Mouse (Mus musculus): ENCODE measurements around the gene Cfap100. TPM values are rescaled to one million over a fixed set of nuclear protein-coding genes. Genes with fewer than 3 reads are reported as not detected.

The Cfap100 gene
- total RNA-seq (2023): not detected

DNA sequence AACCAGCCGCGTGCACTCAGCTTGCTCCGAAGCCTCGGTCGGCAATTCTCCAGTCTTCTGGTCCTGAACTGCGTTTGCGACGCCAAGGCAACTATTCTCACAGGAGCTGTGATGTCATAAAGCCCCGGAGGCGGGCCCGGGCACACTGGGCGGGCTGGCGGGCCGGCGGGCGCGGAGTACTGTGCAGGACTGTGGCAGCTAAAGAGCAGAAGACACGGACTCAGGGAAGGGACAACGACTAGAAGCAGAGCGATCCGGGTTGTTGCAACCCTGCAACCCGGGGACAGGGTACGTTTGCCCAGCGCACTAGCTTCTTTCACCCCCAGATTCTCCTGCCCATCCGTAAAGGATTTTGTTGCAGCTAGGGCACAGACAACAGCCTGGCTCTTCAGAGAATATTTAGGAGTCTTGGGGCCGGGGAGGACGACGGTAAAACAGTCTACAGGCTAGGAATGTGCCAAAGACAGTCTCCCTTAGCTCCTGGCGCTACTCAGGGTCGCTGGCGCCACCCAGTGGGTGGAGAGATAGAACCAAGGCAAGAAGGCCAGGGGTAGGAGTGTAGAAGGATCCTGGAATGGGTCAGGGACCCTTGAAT is at the start of gene Cfap100:
Cfap100 (minus strand) TSS at position 418 of the 595 bp plus-strand sequence.

DNA sequence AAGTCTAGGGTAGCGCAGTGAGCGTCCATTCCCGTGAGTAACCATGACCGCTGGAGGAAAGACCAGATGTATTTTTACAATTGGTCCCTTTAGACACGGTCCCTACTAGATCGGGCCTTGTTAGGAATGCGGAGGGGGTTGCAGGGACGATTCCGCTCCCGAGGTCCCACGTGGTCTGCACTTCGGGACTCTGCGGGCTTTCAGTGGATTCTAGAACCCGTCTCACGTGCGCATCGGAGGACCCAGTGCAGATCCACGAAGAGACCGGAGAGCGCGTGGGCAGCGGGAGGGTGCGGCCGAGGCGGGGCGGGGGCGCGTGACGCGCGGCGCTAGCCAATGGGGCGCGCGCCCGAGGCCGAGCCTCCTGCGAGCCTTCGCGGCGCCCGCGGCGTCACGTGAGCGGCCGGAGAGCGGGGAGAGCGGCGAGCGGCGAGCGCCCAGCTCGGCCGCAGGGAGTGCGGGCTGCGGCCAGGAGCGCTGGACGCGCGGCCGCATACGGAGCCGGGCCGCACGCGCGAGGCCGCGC is 33.6 kb upstream of the Cfap100 start, which contains the start of gene Klf15:
Klf15 (plus strand) TSS at position 396 of the 526 bp plus-strand sequence.

DNA sequence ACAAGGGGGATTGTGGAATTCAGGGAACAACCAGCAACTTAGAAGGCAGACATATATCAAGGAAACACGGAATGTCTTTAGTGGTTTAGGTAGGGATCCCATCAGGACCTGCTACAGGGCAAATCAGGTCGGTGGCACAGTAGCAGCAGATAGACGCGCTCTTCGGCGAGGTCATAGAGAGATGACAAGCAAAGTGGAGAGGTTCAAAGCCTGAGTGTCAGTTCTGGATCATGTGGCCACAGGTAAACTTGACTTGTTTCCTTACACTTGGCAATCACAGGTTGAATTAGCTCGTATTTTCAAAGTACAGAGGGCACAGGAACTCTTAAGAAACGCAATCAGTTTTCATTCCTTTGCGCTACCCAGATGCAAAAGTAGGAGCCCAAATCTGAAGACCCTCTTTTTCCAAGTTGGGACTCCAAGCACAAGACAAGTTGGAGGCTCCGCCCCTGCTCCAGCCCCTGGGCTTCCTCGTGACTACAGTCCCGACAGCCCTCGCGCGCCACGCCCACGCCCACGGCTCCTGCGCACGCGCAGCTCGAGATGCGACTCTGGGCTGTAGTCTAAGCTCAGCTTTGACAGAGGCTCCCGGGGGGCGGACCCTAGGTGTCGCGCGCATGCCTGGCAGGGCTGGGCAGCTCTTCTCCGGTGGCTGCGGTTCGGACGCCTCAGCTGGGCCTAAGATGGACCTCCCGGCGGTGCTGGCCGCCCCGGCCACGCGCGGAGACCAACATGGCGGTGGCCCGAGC is 59.4 kb downstream of the Cfap100 start, which contains the start of gene Zxdc:
Zxdc (plus strand) TSS at position 517 of the 749 bp plus-strand sequence.

Other genes starting within 250 kb of the Cfap100 start
- not detected for gene V1ra8, start 226.0 kb downstream of the Cfap100 start, total RNA-seq (2023)
- not detected for gene Vmn1r53, start 204.4 kb downstream of the Cfap100 start, total RNA-seq (2023)
- not detected for gene Vmn1r54, start 182.5 kb downstream of the Cfap100 start, total RNA-seq (2023)
- gene BC048671, start 127.6 kb downstream of the Cfap100 start, total RNA-seq (2023): not detected
- 10 to 100 TPM; 23.0 to 24.7 TPM for gene Chst13, start 103.6 kb downstream of the Cfap100 start, total RNA-seq (2023)
- gene Uroc1, start 95.5 kb downstream of the Cfap100 start, total RNA-seq (2023): not detected
- 10 to 100 TPM; 36.9 to 38.4 TPM for gene Zxdc, start 59.3 kb downstream of the Cfap100 start, total RNA-seq (2023)
- not detected for gene Klf15, start 33.8 kb upstream of the Cfap100 start, total RNA-seq (2023)
- not detected for gene Aldh1l1, start 57.6 kb upstream of the Cfap100 start, total RNA-seq (2023)
- 10 to 100 TPM; 19.2 to 20.2 TPM for gene Slc41a3, start 175.9 kb upstream of the Cfap100 start, total RNA-seq (2023)

Measured in neutrophil, adult 83 days (primary cell).